Mouse (Mus musculus): Measurements from ENCODE around the gene Spata17. TPM values are rescaled to one million over a fixed set of nuclear protein-coding genes. Genes with fewer than 3 reads are reported as not detected.

Gene Spata17
- 1.3 TPM in 2 replicates for total RNA-seq (2021)
- long read RNA-seq: 0 reads

GRCm38 (mm10) chr1:187215181-187216116 lies at the start of gene Spata17, which contains the start of gene Gpatch2:
Gene Spata17 (minus strand): TSS chr1:187215465.
Gene Gpatch2 (plus strand): TSS chr1:187215508.
- peak; percentile 77 for DNase-seq

- no peak for DNase-seq
Measured at GRCm38 (mm10) chr1:187258756-187259155, 43.5 kb upstream of the Spata17 start.

GRCm38 (mm10) chr1:187250741-187251262 lies 35.5 kb upstream of the Spata17 start:
- DNase-seq: no peak

DNA sequence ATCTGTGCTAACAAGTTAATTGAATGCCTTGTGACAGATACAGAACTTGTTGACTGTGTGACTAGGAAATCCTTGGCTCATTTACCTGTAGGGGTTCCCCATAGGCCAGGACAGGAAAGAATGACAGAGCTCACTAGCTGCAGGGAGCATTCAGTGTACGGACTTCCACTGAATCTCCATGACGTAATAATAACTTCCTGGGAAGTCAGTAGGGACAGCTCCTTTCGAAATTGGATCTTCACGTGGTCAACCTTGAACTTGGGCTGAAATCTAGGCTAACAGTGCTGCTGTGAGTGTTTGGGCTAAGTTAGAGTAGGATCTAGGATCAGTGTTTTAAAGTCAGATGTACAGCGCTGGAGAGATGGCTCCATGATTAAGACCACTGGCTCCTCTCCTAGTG lies 29.5 kb upstream of the Spata17 start:
- no peak for DNase-seq

DNA sequence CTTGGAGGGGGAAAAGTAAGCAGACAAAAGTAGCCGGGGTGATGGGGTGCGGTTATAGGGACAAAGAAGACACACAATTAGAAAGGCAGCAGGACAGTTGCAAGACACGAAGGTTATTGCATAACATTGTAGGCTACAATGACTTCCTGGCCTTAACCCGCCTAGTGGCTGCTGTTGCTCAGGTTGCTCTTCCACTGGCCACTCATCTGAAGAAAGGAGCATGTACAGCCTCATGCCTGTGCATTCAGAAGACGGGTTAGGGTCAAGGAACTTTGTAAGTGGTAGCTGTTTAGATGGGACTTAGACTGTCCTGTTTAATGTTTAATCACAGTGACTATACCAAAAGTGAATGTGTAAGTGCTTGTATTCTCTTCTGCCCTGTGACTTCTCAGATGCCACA lies 26.1 kb upstream of the Spata17 start:
- no peak for DNase-seq

GRCm38 (mm10) chr1:187240304-187240703 lies 25.0 kb upstream of the Spata17 start:
- no peak for DNase-seq

- no peak for DNase-seq
Measured at GRCm38 (mm10) chr1:187238061-187238460, 22.8 kb upstream of the Spata17 start.

- no peak for DNase-seq
Measured at GRCm38 (mm10) chr1:187236296-187236695, 21.0 kb upstream of the Spata17 start.

GRCm38 (mm10) chr1:187235161-187235560 lies 19.9 kb upstream of the Spata17 start:
- no peak for DNase-seq

- no peak for DNase-seq
Measured at GRCm38 (mm10) chr1:187232996-187233615, 17.8 kb upstream of the Spata17 start.

GRCm38 (mm10) chr1:187232196-187232955 lies 17.1 kb upstream of the Spata17 start:
- DNase-seq: no peak

GRCm38 (mm10) chr1:187230255-187230654 lies 15.0 kb upstream of the Spata17 start:
- no peak for DNase-seq

GRCm38 (mm10) chr1:187228414-187229146 lies 13.3 kb upstream of the Spata17 start:
- DNase-seq: no peak

- no peak for DNase-seq
Measured at GRCm38 (mm10) chr1:187226328-187227025, 11.2 kb upstream of the Spata17 start.

DNA sequence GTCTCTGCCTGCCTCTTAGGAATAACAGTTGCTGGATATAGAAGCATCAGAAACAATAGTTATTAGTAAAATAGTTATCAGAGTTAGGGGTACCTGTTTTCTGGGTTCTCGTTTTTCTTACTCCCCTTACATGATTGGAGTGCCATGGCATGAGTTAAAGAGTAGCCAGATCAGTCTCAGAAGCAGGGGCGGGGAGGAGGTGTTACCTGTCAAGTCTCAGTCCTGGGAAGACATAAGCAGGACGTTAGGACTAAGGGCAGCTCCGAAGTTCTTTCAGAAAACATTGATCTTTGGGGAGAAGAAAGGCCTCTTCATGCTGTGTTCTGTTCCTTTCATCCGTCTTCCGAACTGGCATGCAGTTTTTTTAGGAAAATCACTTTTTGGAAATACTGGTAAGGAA lies 5.5 kb upstream of the Spata17 start:
- no peak for DNase-seq

GRCm38 (mm10) chr1:187216620-187217410 lies 1.6 kb upstream of the Spata17 start:
- DNase-seq: no peak

DNA sequence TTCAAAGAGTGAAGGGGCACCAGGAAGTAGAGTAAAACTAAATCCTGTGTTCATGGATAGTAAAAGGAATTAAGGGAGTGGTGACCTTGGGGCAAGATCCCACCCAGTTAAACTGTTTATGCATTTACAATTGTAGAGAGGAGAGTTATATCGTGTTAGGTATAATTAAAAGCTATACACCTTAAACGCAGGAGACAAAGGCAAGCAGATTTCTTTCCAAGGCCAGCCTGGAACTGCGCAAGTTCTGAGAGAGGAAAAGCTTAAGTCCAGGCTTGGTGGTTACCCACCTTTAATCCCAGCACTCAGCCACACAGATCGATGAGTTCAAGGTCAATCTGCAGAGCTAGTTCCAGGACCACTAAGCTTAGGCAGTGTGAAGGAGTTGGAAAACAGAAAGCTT lies 4.5 kb downstream of the Spata17 start:
- DNase-seq: no peak

DNA sequence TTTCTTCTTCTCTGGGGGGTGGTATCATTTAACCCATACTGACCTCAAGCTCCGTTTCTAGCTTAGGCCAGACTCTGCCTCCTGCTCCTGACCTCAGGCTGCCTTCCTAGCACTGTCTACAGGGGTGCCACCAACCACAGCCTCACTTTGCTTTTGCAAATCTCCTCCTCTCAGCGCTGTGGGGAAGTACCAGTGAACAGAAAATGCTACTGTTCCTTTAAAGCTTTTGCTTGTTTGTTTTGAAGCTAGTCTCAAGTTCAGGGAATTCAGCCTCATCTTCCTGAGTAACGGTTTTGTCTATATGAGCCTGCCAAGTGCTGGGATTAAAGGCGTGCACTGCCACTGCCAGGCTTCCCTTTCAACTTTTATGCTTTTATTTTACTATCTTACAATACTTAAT lies 5.8 kb downstream of the Spata17 start:
- DNase-seq: no peak

GRCm38 (mm10) chr1:187205506-187205905 lies 9.8 kb downstream of the Spata17 start:
- no peak for DNase-seq

GRCm38 (mm10) chr1:187178546-187178945 lies 36.7 kb downstream of the Spata17 start:
- no peak for DNase-seq
